Mouse (Mus musculus): ENCODE measurements around the gene Man2b2. TPM values are rescaled to one million over a fixed set of nuclear protein-coding genes. Genes with fewer than 3 reads are reported as not detected.

Man2b2 gene
- polyA plus RNA-seq, 1 experiment from 2014 or later = 14.5 TPM

DNA sequence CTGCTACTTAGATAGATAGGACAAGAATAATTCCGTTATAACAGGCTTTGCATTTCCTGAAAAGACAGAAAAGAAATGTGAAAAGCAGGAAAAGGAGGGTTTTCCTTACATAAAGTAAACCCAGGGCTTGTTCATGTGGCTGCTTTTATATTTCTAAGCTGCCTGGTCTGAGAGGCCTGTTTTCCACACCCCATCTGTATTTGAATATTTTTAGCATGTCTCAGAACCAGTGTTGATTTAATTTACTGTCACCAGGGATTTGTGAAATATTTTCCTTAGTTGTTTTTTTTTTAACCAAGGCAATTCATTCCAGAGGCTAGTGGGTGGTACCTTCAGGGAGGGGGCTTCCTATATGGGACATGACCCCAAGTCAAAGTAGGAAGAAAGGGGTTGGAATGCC is 11.2 kb upstream of the Man2b2 start:
- Histone ChIP-seq H3K4me3 (ENCODE audit: low read length) (no peak overlapping the region), H3K4me1 (ENCODE audit: control insufficient read depth, insufficient read depth, low read length) (no peaks in the 10 kb centered on the region), H3K4me2 (ENCODE audit: low read depth, low read length) (no peak overlapping the region), H3K9me3 (replicated peaks; ENCODE audit: control insufficient read depth, low read length) (peaks cover 4% of the 10 kb centered on the region), H3K27me3 (ENCODE audit: control insufficient read depth, insufficient read depth, low read length) (no peaks in the 10 kb centered on the region), H3K9ac (ENCODE audit: low read length) (no peak overlapping the region), H3K27ac (ENCODE audit: low read length) (no peak overlapping the region), H3K36me3 (ENCODE audit: control insufficient read depth, insufficient read depth) (no peaks in the 10 kb centered on the region)
- WGBS = 47% methylated on average over 1 of the region's 1 CpGs
- ATAC-seq (replicated peaks; ENCODE audit: extremely low read depth, insufficient read depth, low FRiP score) = no peak

DNA sequence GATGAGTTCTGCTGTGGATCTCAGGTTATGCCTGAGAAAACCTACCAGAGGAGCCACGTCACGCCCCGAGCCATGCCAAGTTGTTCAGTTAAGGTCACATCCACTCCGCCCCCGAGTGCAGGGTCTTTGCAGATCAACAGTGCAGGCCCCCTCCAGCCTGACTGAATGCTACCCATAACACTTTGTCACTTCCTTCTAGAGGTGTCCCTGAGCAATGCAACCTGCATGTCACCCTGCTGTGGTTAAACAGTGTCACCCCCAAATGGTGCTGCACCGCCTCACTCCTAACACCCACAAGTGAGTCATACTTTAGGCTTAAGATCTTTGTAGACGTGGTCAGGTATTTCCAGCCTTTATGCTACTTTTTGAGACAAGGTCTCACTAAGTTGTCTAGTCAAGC is 9.6 kb upstream of the Man2b2 start:
- no peaks in the 10 kb centered on the region for H3K36me3 ChIP-seq (ENCODE audit: control insufficient read depth, insufficient read depth)
- no peak overlapping the region for H3K4me3 ChIP-seq (ENCODE audit: low read length)
- no peak for ATAC-seq (replicated peaks; ENCODE audit: extremely low read depth, insufficient read depth, low FRiP score)
- no peak overlapping the region for H3K4me2 ChIP-seq (ENCODE audit: low read depth, low read length)
- H3K9ac ChIP-seq (ENCODE audit: low read length) = no peak overlapping the region
- 71% methylated on average over 7 of the region's 7 CpGs for WGBS
- H3K27me3 ChIP-seq (ENCODE audit: control insufficient read depth, insufficient read depth, low read length) = no peaks in the 10 kb centered on the region
- peaks cover 4% of the 10 kb centered on the region for H3K9me3 ChIP-seq (replicated peaks; ENCODE audit: control insufficient read depth, low read length)
- no peaks in the 10 kb centered on the region for H3K4me1 ChIP-seq (ENCODE audit: control insufficient read depth, insufficient read depth, low read length)
- H3K27ac ChIP-seq (ENCODE audit: low read length) = no peak overlapping the region

DNA sequence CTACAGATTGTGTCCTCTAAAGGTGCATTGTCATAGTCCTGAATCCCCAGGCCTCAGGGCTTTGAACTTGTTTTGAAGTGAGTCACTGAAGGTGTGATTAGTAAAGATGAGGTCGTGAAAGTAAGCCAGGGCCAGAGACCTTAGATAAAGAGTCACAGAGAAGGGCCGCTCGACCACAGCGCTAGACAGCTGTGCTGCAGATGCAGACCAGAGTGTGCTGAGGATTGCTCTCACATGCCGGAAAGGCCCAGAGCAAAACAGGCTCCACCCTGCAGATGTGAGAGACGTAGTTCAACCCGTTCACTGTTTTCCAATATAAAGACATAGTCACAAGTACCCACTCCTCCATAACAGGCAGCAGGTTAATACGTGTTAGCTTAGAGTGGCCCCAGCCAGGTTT is 9.1 kb upstream of the Man2b2 start:
- Histone ChIP-seq H3K4me3 (ENCODE audit: low read length) (no peak overlapping the region), H3K27ac (ENCODE audit: low read length) (no peak overlapping the region), H3K4me1 (ENCODE audit: control insufficient read depth, insufficient read depth, low read length) (no peaks in the 10 kb centered on the region), H3K9ac (ENCODE audit: low read length) (no peak overlapping the region), H3K9me3 (replicated peaks; ENCODE audit: control insufficient read depth, low read length) (peaks cover 4% of the 10 kb centered on the region), H3K4me2 (ENCODE audit: low read depth, low read length) (no peak overlapping the region), H3K27me3 (ENCODE audit: control insufficient read depth, insufficient read depth, low read length) (no peaks in the 10 kb centered on the region), H3K36me3 (ENCODE audit: control insufficient read depth, insufficient read depth) (no peaks in the 10 kb centered on the region)
- WGBS = 52% methylated on average over 8 of the region's 8 CpGs
- no peak for ATAC-seq (replicated peaks; ENCODE audit: extremely low read depth, insufficient read depth, low FRiP score)

DNA sequence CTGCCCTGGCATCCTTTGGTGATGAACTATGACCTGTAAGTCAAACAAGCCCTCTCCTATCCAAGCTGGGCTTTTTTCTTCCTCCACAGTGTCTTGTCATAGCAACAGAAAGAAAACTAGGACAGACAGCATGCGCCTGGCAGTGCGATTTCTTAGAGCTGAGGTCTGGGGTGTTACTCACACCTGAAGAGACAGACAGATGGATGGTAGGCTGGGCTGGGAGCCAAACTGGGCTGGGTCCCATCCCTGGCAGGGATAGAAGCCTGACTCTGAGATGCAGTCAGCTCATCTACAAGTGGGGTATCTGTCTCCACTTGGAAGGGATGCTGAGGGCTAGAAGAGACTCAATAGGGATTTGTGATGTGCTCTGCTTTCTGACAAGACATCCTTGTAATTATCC is 8.6 kb upstream of the Man2b2 start:
- H3K36me3 ChIP-seq (ENCODE audit: control insufficient read depth, insufficient read depth) = no peaks in the 10 kb centered on the region
- WGBS = 77% methylated on average over 2 of the region's 2 CpGs
- no peak for ATAC-seq (replicated peaks; ENCODE audit: extremely low read depth, insufficient read depth, low FRiP score)
- no peaks in the 10 kb centered on the region for H3K27me3 ChIP-seq (ENCODE audit: control insufficient read depth, insufficient read depth, low read length)
- H3K4me2 ChIP-seq (ENCODE audit: low read depth, low read length) = no peak overlapping the region
- H3K9me3 ChIP-seq (replicated peaks; ENCODE audit: control insufficient read depth, low read length) = peaks cover 4% of the 10 kb centered on the region
- H3K27ac ChIP-seq (ENCODE audit: low read length) = no peak overlapping the region
- H3K4me3 ChIP-seq (ENCODE audit: low read length) = no peak overlapping the region
- no peak overlapping the region for H3K9ac ChIP-seq (ENCODE audit: low read length)
- no peaks in the 10 kb centered on the region for H3K4me1 ChIP-seq (ENCODE audit: control insufficient read depth, insufficient read depth, low read length)

DNA sequence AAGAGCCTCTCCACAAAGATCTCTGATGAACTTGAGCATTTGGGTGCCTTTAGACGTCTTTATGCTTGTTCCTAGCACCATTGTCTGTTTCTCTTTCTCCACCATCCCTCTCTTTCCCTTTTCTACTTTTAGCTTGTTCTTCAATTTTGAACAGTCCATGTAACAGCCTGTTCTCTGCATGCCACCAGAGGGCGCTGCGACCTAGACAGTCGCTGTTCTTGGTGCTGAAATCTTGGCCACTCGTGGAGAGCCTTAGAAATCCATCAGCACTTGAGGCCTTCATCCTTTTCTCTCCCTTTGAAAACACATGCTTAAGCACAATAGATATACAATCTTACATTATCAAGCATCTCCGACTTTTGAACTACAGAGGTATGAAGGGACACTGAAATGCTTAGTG is 5.5 kb upstream of the Man2b2 start:
- Histone ChIP-seq H3K36me3 (ENCODE audit: control insufficient read depth, insufficient read depth) (no peaks in the 10 kb centered on the region), H3K4me1 (ENCODE audit: control insufficient read depth, insufficient read depth, low read length) (peaks cover under 1% of the 10 kb centered on the region; the same call in 1 of the 2 replicates), H3K4me3 (ENCODE audit: low read length) (no peak overlapping the region), H3K27ac (ENCODE audit: low read length) (no peak overlapping the region), H3K27me3 (ENCODE audit: control insufficient read depth, insufficient read depth, low read length) (no peaks in the 10 kb centered on the region), H3K4me2 (ENCODE audit: low read depth, low read length) (no peak overlapping the region), H3K9me3 (replicated peaks; ENCODE audit: control insufficient read depth, low read length) (no peaks in the 10 kb centered on the region), H3K9ac (ENCODE audit: low read length) (no peak overlapping the region)
- ATAC-seq (replicated peaks; ENCODE audit: extremely low read depth, insufficient read depth, low FRiP score) = no peak
- 2% methylated on average over 6 of the region's 6 CpGs for WGBS

DNA sequence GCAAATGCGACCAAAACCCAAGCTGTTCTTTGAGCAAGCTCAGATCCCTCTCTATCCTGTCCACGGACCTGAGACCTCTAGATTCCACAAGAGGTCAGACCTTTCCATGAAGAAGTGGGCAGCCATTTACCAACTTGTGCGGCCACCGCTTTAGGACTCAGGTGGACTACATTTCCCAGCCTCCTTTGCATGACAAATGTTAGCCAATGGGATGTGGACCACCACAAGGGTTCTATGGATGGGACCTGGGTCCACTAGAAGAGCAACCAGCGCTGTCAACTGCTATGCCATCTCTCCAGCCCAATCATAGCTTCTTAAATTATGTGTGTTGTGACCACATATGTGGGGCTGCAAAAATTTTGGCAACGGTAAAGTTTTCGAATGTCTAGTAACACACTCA is 819 bp upstream of the Man2b2 start:
- Histone ChIP-seq H3K4me1 (ENCODE audit: control insufficient read depth, insufficient read depth, low read length) (peaks cover 10% of the 10 kb centered on the region), H3K36me3 (ENCODE audit: control insufficient read depth, insufficient read depth) (peaks cover 9% of the 10 kb centered on the region), H3K4me3 (ENCODE audit: low read length) (no peak overlapping the region), H3K27me3 (ENCODE audit: control insufficient read depth, insufficient read depth, low read length) (no peaks in the 10 kb centered on the region), H3K4me2 (ENCODE audit: low read depth, low read length) (no peak overlapping the region), H3K27ac (ENCODE audit: low read length) (no peak overlapping the region), H3K9ac (ENCODE audit: low read length) (no peak overlapping the region), H3K9me3 (replicated peaks; ENCODE audit: control insufficient read depth, low read length) (no peaks in the 10 kb centered on the region)
- WGBS = 50% methylated on average over 7 of the region's 7 CpGs
- ATAC-seq (replicated peaks; ENCODE audit: extremely low read depth, insufficient read depth, low FRiP score) = no peak

DNA sequence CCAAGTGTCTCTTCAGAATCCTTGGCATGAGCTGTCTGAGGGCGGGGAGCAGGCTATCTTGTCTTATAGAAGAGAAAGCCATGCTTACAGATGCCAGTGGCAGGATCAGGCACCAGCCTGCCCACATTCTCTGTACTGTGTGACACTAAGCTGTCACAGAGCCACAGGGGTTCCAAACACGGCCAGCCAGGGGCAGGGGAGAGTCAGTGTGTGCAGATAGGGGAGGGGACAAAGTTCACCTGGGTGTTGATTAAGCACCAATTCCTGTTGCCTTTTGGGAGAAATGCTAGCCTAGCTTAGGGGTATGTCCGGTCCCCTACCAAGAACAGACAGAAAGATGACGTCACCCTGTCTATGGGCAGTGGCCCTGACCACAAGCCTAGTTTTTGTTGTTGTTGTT is 1.4 kb downstream of the Man2b2 start:
- Histone ChIP-seq H3K9me3 (replicated peaks; ENCODE audit: control insufficient read depth, low read length) (no peaks in the 10 kb centered on the region), H3K27me3 (ENCODE audit: control insufficient read depth, insufficient read depth, low read length) (no peaks in the 10 kb centered on the region), H3K9ac (ENCODE audit: low read length) (no peak overlapping the region), H3K27ac (ENCODE audit: low read length) (no peak overlapping the region), H3K4me1 (ENCODE audit: control insufficient read depth, insufficient read depth, low read length) (peaks cover 10% of the 10 kb centered on the region), H3K4me2 (ENCODE audit: low read depth, low read length) (no peak overlapping the region), H3K36me3 (ENCODE audit: control insufficient read depth, insufficient read depth) (peaks cover 14% of the 10 kb centered on the region), H3K4me3 (ENCODE audit: low read length) (no peak overlapping the region)
- no peak for ATAC-seq (replicated peaks; ENCODE audit: extremely low read depth, insufficient read depth, low FRiP score)
- 80% methylated on average over 4 of the region's 4 CpGs for WGBS

DNA sequence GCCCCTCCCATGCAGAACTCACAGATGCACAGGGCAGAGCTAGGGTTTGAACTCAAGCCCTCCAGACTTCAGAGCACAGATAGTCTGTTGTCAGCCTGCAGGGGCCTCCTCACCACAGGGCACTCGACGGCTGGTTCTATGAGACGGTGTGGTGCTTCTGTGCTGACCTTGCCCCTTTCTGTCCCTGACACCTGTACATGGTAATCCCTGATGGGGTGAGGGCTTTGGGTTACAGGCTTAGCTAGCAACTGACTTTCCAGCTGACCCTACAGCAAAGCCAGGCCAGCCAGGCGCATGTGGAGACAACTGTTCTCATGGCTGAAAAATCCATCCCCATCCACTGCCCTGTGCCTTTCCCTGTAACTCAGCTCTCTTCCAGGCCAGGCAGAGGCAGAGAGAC is 7.5 kb downstream of the Man2b2 start:
- no peaks in the 10 kb centered on the region for H3K4me1 ChIP-seq (ENCODE audit: control insufficient read depth, insufficient read depth, low read length)
- no peak overlapping the region for H3K27ac ChIP-seq (ENCODE audit: low read length)
- no peaks in the 10 kb centered on the region for H3K27me3 ChIP-seq (ENCODE audit: control insufficient read depth, insufficient read depth, low read length)
- ATAC-seq (replicated peaks; ENCODE audit: extremely low read depth, insufficient read depth, low FRiP score) = no peak
- no peaks in the 10 kb centered on the region for H3K9me3 ChIP-seq (replicated peaks; ENCODE audit: control insufficient read depth, low read length)
- H3K9ac ChIP-seq (ENCODE audit: low read length) = no peak overlapping the region
- no peak overlapping the region for H3K4me2 ChIP-seq (ENCODE audit: low read depth, low read length)
- peaks cover 24% of the 10 kb centered on the region for H3K36me3 ChIP-seq (ENCODE audit: control insufficient read depth, insufficient read depth)
- WGBS = 88% methylated on average over 4 of the region's 4 CpGs
- no peak overlapping the region for H3K4me3 ChIP-seq (ENCODE audit: low read length)

DNA sequence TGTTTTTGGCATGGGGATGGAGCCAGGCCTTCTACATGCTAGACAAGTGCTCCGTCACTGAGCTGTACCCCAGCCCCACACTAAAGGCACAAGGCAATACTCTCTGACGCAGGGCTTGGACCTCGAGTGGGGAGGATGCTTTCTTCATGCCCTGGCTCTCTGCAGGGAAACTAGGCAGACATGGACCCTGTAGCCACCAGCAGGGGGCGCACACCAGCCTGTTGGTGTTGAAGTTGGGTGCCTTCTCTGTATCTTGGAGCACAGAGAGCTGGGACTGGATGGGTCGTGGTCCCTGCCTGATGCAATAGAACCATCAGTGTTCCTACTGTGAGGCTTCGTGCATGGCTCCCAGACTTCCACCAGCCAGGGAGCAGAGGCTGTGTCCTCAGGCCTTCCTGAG is 10.3 kb downstream of the Man2b2 start:
- Histone ChIP-seq H3K9me3 (replicated peaks; ENCODE audit: control insufficient read depth, low read length) (no peaks in the 10 kb centered on the region), H3K36me3 (ENCODE audit: control insufficient read depth, insufficient read depth) (peaks cover 17% of the 10 kb centered on the region; the same call in 1 of the 2 replicates), H3K27me3 (ENCODE audit: control insufficient read depth, insufficient read depth, low read length) (no peaks in the 10 kb centered on the region), H3K9ac (ENCODE audit: low read length) (no peak overlapping the region), H3K4me3 (ENCODE audit: low read length) (no peak overlapping the region), H3K4me2 (ENCODE audit: low read depth, low read length) (no peak overlapping the region), H3K27ac (ENCODE audit: low read length) (no peak overlapping the region), H3K4me1 (ENCODE audit: control insufficient read depth, insufficient read depth, low read length) (no peaks in the 10 kb centered on the region)
- no peak for ATAC-seq (replicated peaks; ENCODE audit: extremely low read depth, insufficient read depth, low FRiP score)
- WGBS = 51% methylated on average over 6 of the region's 6 CpGs

DNA sequence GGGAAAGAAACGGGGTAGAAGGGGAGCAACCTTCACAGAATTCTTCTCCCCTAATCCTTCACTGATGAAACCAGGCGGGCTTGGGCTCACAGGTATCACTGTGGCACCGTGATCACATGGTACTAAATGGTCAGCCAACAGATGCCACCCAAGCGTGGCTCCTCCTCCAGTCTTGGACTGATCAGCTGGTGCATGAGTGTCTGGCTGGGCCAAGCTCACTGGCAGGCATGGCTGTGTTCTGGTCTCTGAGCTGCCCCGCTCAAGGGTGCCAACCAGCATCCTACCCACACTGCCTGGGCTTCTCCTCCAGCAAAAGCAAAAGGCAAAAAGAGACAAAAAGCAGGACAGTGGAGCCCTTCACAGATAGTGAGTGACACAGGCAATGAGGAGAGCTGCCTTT is 10.7 kb downstream of the Man2b2 start:
- no peaks in the 10 kb centered on the region for H3K9me3 ChIP-seq (replicated peaks; ENCODE audit: control insufficient read depth, low read length)
- no peak for ATAC-seq (replicated peaks; ENCODE audit: extremely low read depth, insufficient read depth, low FRiP score)
- peaks cover 18% of the 10 kb centered on the region; the same call in 1 of the 2 replicates for H3K36me3 ChIP-seq (ENCODE audit: control insufficient read depth, insufficient read depth)
- H3K4me3 ChIP-seq (ENCODE audit: low read length) = no peak overlapping the region
- H3K4me1 ChIP-seq (ENCODE audit: control insufficient read depth, insufficient read depth, low read length) = no peaks in the 10 kb centered on the region
- no peak overlapping the region for H3K4me2 ChIP-seq (ENCODE audit: low read depth, low read length)
- H3K27ac ChIP-seq (ENCODE audit: low read length) = no peak overlapping the region
- 86% methylated on average over 5 of the region's 5 CpGs for WGBS
- H3K27me3 ChIP-seq (ENCODE audit: control insufficient read depth, insufficient read depth, low read length) = no peaks in the 10 kb centered on the region
- no peak overlapping the region for H3K9ac ChIP-seq (ENCODE audit: low read length)
